Mouse (Mus musculus) liver, adult 2 months (tissue): ENCODE results near the gene Bcan. TPM values are rescaled to one million over a fixed set of nuclear protein-coding genes. Genes with fewer than 3 reads are reported as not detected.

Experiments
- DNase-seq: peaks from one replicate; pipeline ENCODE4 v3.0.0-alpha.2; 2011; ENCODE audit warnings: low read depth, low spot score; ENCODE audit errors: extremely low read depth
- H3K27ac ChIP-seq: fragments of 200-500 bp; replicated peaks from 2 replicates; pipeline ENCODE4 v1.5.1; 2012; ENCODE audit warnings: low read depth, mild to moderate bottlenecking, control low read depth, inconsistent platforms, low read length; ENCODE audit not compliant: insufficient read depth
- H3K27me3 ChIP-seq: fragments of 200-500 bp; 2 replicates; pipeline ENCODE4 v1.6.1; 2012; ENCODE audit warnings: mild to moderate bottlenecking, moderate library complexity, low read length, inconsistent platforms; ENCODE audit not compliant: control insufficient read depth, insufficient read depth
- H3K36me3 ChIP-seq: fragments of 200-500 bp; 2 replicates; pipeline ENCODE4 v1.6.1; 2012; ENCODE audit warnings: low read length, inconsistent platforms; ENCODE audit not compliant: control insufficient read depth, insufficient read depth
- H3K4me1 ChIP-seq: fragments of 200-500 bp; 2 replicates; pipeline ENCODE4 v1.6.1; 2011; ENCODE audit warnings: low read length; ENCODE audit not compliant: control insufficient read depth, insufficient read depth
- H3K4me3 ChIP-seq: fragments of 200-500 bp; 2 replicates; pipeline ENCODE4 v1.5.1; 2011; ENCODE audit warnings: low read depth, mild to moderate bottlenecking, control low read depth, low read length, moderate library complexity; ENCODE audit not compliant: insufficient read depth
- H3K79me2 ChIP-seq: fragments of 200-500 bp; 2 replicates; pipeline ENCODE4 v1.6.1; 2012; ENCODE audit warnings: inconsistent platforms, mild to moderate bottlenecking, low read length, moderate library complexity; ENCODE audit not compliant: control insufficient read depth, insufficient read depth
- H3K9ac ChIP-seq: fragments of 200-500 bp; 2 replicates; pipeline ENCODE4 v1.6.1; 2012; ENCODE audit warnings: low read depth, mild to moderate bottlenecking, control low read depth, inconsistent platforms, low read length
- CTCF ChIP-seq: fragments of 200-500 bp; IDR thresholded peaks from 2 replicates; pipeline ENCODE4 v1.5.1; 2011; ENCODE audit warnings: low read depth, low read length, control low read depth
- POLR2A ChIP-seq: fragments of 200-500 bp; IDR thresholded peaks from 2 replicates; pipeline ENCODE4 v1.6.1; 2011; ENCODE audit warnings: low read length, control low read depth; ENCODE audit not compliant: insufficient read depth; ENCODE audit errors: extremely low read depth
- WGBS: fragments of 180-500 bp; shearing (Covaris S2); methylation state at CpG from one replicate; pipeline ENCODE4 v1.1.7; 2018; 5-methylcytosine and 5-hydroxymethylcytosine counted together
- polyA plus RNA-seq: library from polyadenylated mRNA; depleted of rRNA; stranded (reverse); fragments of >200 nt; gene quantifications from 2 replicates; pipeline ENCODE4 v1.2.3, GENCODE M21; 2012
- total RNA-seq: library from RNA; depleted of rRNA; stranded (reverse); fragments of >200 nt; gene quantifications from 2 replicates; pipeline ENCODE4 v1.2.3, GENCODE M21; 2014

The Bcan gene
- total and polyA plus RNA-seq, 2 experiments, result not detected

- peaks cover 12% of the 10 kb centered on the region; the same call in 1 of the 2 replicates for H3K4me1 ChIP-seq
- TF ChIP-seq CTCF (no peak), POLR2A (no peak)
- no peaks in the 10 kb centered on the region; the same call in 1 of the 2 replicates for H3K27me3 ChIP-seq
- H3K36me3 ChIP-seq, result no peaks in the 10 kb centered on the region
- DNase-seq, result no peak
- 69% methylated on average over 6 of the region's 6 CpGs for WGBS
- no peak overlapping the region for H3K27ac ChIP-seq
- H3K4me3 ChIP-seq, result no peak overlapping the region
- no peak overlapping the region for H3K9ac ChIP-seq
- H3K79me2 ChIP-seq, result no peaks in the 10 kb centered on the region
Observed at GRCm38 (mm10) chr3:87983627-87984026, 16.4 kb downstream of the Bcan start.

- DNase-seq, result peak; percentile 35
Observed at GRCm38 (mm10) chr3:87982836-87983601, 17.0 kb downstream of the Bcan start.

GRCm38 (mm10) chr3:87981894-87982835 is 17.9 kb downstream of the Bcan start:
- H3K4me3 ChIP-seq, result no peak overlapping the region
- peaks cover 12% of the 10 kb centered on the region; the same call in 1 of the 2 replicates for H3K4me1 ChIP-seq
- DNase-seq, result peak; percentile 41
- H3K9ac ChIP-seq, result no peak overlapping the region
- 52% methylated on average over 12 of the region's 12 CpGs for WGBS
- H3K27ac ChIP-seq, result peak overlapping the region; percentile 88
- no peaks in the 10 kb centered on the region for H3K36me3 ChIP-seq
- TF ChIP-seq CTCF (no peak), POLR2A (no peak)
- no peaks in the 10 kb centered on the region; the same call in 1 of the 2 replicates for H3K27me3 ChIP-seq
- H3K79me2 ChIP-seq, result no peaks in the 10 kb centered on the region

More at GRCm38 (mm10) chr3:87982836-87983601, 17.0 kb downstream of the Bcan start:
- Histone ChIP-seq H3K27ac (peak overlapping the region; percentile 88), H3K27me3 (no peaks in the 10 kb centered on the region; the same call in 1 of the 2 replicates), H3K4me3 (no peak overlapping the region), H3K9ac (no peak overlapping the region), H3K4me1 (peaks cover 12% of the 10 kb centered on the region; the same call in 1 of the 2 replicates), H3K79me2 (no peaks in the 10 kb centered on the region), H3K36me3 (no peaks in the 10 kb centered on the region)
- TF ChIP-seq POLR2A (no peak), CTCF (no peak)
- 29% methylated on average over 13 of the region's 13 CpGs for WGBS

GRCm38 (mm10) chr3:87981214-87981760 is 18.7 kb downstream of the Bcan start:
- Histone ChIP-seq H3K4me1 (peaks cover 10% of the 10 kb centered on the region; the same call in 1 of the 2 replicates), H3K4me3 (no peak overlapping the region), H3K27ac (no peak overlapping the region), H3K79me2 (no peaks in the 10 kb centered on the region), H3K27me3 (no peaks in the 10 kb centered on the region; the same call in 1 of the 2 replicates), H3K9ac (no peak overlapping the region), H3K36me3 (no peaks in the 10 kb centered on the region)
- WGBS, result 80% methylated on average over 6 of the region's 6 CpGs
- TF ChIP-seq POLR2A (no peak), CTCF (no peak)
- DNase-seq, result no peak

- H3K36me3 ChIP-seq, result no peaks in the 10 kb centered on the region
- H3K4me1 ChIP-seq, result peaks cover 10% of the 10 kb centered on the region; the same call in 1 of the 2 replicates
- TF ChIP-seq POLR2A (no peak), CTCF (no peak)
- H3K4me3 ChIP-seq, result no peak overlapping the region
- 62% methylated on average over 5 of the region's 5 CpGs for WGBS
- no peak overlapping the region for H3K27ac ChIP-seq
- no peaks in the 10 kb centered on the region; the same call in 1 of the 2 replicates for H3K27me3 ChIP-seq
- no peak for DNase-seq
- no peak overlapping the region for H3K9ac ChIP-seq
- H3K79me2 ChIP-seq, result no peaks in the 10 kb centered on the region
Observed at GRCm38 (mm10) chr3:87980728-87981127, 19.3 kb downstream of the Bcan start.
